Mouse (Mus musculus): ENCODE results near the gene Wfdc16.

GRCm38 (mm10) chr2:164664851-164665250 lies 26.3 kb upstream of the Wfdc16 start:
- TF ChIP-seq POLR2A (IDR thresholded peaks at IDR 0.05; ENCODE audit: borderline replicate concordance, extremely low read depth, insufficient read depth, insufficient read length, poor library complexity, severe bottlenecking) = no peak
- TF ChIP-seq CTCF (IDR thresholded peaks at IDR 0.05; ENCODE audit: borderline replicate concordance, extremely low read depth, insufficient read depth, insufficient read length) = no peak
